Comparison of ENCODE assay signal across 22 mouse cellular contexts in genomic region chr9:77045585-77045984, GRCm38 (mm10). TPM values are rescaled to one million over a fixed set of nuclear protein-coding genes. Genes with fewer than 3 reads are reported as not detected.
DNase-seq lines count a peak whose midpoint lies in the region; ATAC-seq and TF ChIP-seq lines count a peak whose summit lies in the region.
"Had no signal": no experiment of that assay in that cellular context is flagged by ENCODE, and none has a peak within 500 bp of the region (broad histone marks: within the 10 kb centered on the region; RNA-seq: fewer than 3 reads in every experiment).

Gene Tinag, minus strand, starts transcription at chr9:77045794.

- no peak for TF ChIP-seq CTCF in lung, adult 2 months (IDR thresholded peaks at IDR 0.05; ENCODE audit: insufficient read depth, low read length)
- TF ChIP-seq CTCF in thymus, adult 2 months (IDR thresholded peaks at IDR 0.05; ENCODE audit: borderline replicate concordance, control insufficient read depth, extremely low read depth, insufficient read depth, low read length, poor library complexity): no peak

- ATAC-seq in intestine, embryonic 14.5 days (replicated peaks; ENCODE audit: low FRiP score, low TSS enrichment, low read depth): peak; percentile 40; the same call in 1 of the 2 replicates
- no peak for ATAC-seq in kidney, embryonic 14.5 days (ENCODE audit: low FRiP score, low TSS enrichment)
- no peak for ATAC-seq in stomach, embryonic 14.5 days (ENCODE audit: insufficient number of reproducible peaks, insufficient read depth, low FRiP score, low read depth)
- ATAC-seq: forebrain, embryonic 15.5 days; hindbrain, embryonic 16.5 days; liver, postnatal 0 days had no signal

- H3K27ac ChIP-seq in intestine, embryonic 14.5 days (ENCODE audit: low read depth): peak within 1 kb of the TSS; percentile 23
- H3K27ac ChIP-seq in kidney, embryonic 14.5 days (ENCODE audit: low read depth, low read length): peak within 1 kb of the TSS; percentile 85; the same call in 1 of the 2 replicates
- peak within 1 kb of the TSS; percentile 40; the same call in 1 of the 2 replicates for H3K27ac ChIP-seq in stomach, embryonic 14.5 days (ENCODE audit: low read length)
- H3K27ac ChIP-seq in thymus, adult 2 months (ENCODE audit: control insufficient read depth, insufficient read depth, low read length): no peak within 1 kb of the TSS
- H3K27ac ChIP-seq: embryonic facial prominence, embryonic 13.5 days; forebrain, embryonic 15.5 days; heart, embryonic 15.5 days; limb, embryonic 15.5 days had no signal

- 0 out of 2 replicates have a peak, but pooled peaks cover 4% of the 10 kb centered on the region for H3K9me3 ChIP-seq in intestine, embryonic 14.5 days (ENCODE audit: control insufficient read depth, low read length)
- H3K9me3 ChIP-seq in kidney, embryonic 14.5 days (ENCODE audit: control insufficient read depth, low read length): no peaks in the 10 kb centered on the region
- H3K9me3 ChIP-seq in stomach, embryonic 14.5 days (ENCODE audit: control insufficient read depth, low read depth, low read length): no peaks in the 10 kb centered on the region
- H3K9me3 ChIP-seq: embryonic facial prominence, embryonic 13.5 days; forebrain, embryonic 15.5 days; heart, embryonic 15.5 days; limb, embryonic 15.5 days had no signal

- peak within 1 kb of the TSS; percentile 45 for H3K4me3 ChIP-seq in lung, adult 2 months (replicated peaks; ENCODE audit: extremely low read depth, low read depth, low read length)
- no peak within 1 kb of the TSS for H3K4me3 ChIP-seq in intestine, embryonic 14.5 days (ENCODE audit: low read depth, low read length)
- no peak within 1 kb of the TSS for H3K4me3 ChIP-seq in kidney, embryonic 14.5 days (ENCODE audit: low read length)
- no peak within 1 kb of the TSS for H3K4me3 ChIP-seq in stomach, embryonic 14.5 days (ENCODE audit: low read depth, low read length)
- H3K4me3 ChIP-seq in thymus, adult 2 months (ENCODE audit: control insufficient read depth, insufficient read depth, low read length): no peak within 1 kb of the TSS
- H3K4me3 ChIP-seq: embryonic facial prominence, embryonic 13.5 days; forebrain, embryonic 15.5 days; heart, embryonic 15.5 days; limb, embryonic 15.5 days had no signal

- no peaks in the 10 kb centered on the region for H3K4me1 ChIP-seq in lung, adult 2 months (ENCODE audit: control insufficient read depth, insufficient read depth, low read length)
- no peaks in the 10 kb centered on the region for H3K4me1 ChIP-seq in intestine, embryonic 14.5 days (replicated peaks; ENCODE audit: control insufficient read depth, insufficient read depth, low read length)
- 0 out of 2 replicates have a peak, but pooled peaks cover 2% of the 10 kb centered on the region for H3K4me1 ChIP-seq in kidney, embryonic 14.5 days (ENCODE audit: control insufficient read depth, insufficient read depth, low read length)
- H3K4me1 ChIP-seq in stomach, embryonic 14.5 days (ENCODE audit: control insufficient read depth, insufficient read depth, low read length): no peaks in the 10 kb centered on the region
- H3K4me1 ChIP-seq in thymus, adult 2 months (replicated peaks; ENCODE audit: control insufficient read depth, insufficient read depth, low read length): no peaks in the 10 kb centered on the region; the same call in 1 of the 2 replicates
- H3K4me1 ChIP-seq: embryonic facial prominence, embryonic 13.5 days; forebrain, embryonic 15.5 days; heart, embryonic 15.5 days; limb, embryonic 15.5 days had no signal

- peak within 1 kb of the TSS; percentile 26 for H3K4me2 ChIP-seq in intestine, embryonic 14.5 days (ENCODE audit: low read length)
- no peak within 1 kb of the TSS for H3K4me2 ChIP-seq in kidney, embryonic 14.5 days (replicated peaks; ENCODE audit: low read depth, low read length)
- no peak within 1 kb of the TSS for H3K4me2 ChIP-seq in stomach, embryonic 14.5 days (replicated peaks; ENCODE audit: low read depth, low read length)
- H3K4me2 ChIP-seq: embryonic facial prominence, embryonic 13.5 days; forebrain, embryonic 15.5 days; heart, embryonic 15.5 days; limb, embryonic 15.5 days had no signal

- no peak for DNase-seq in lung, adult 2 months
- DNase-seq in lung, postnatal 25 days (ENCODE audit: low spot score): no peak
- no peak for DNase-seq in intestine, embryonic 14.5 days (ENCODE audit: low spot score)
- no peak for DNase-seq in embryo, embryonic 10.5 days (ENCODE audit: low spot score)
- DNase-seq in thymus, adult 2 months: no peak
- DNase-seq: adrenal gland, postnatal 10 days; cerebellum, adult 9-11 months; gastrocnemius, postnatal 36 days; layer of hippocampus, postnatal 36 days; liver, postnatal 0 days; right cerebral cortex, postnatal 25 days; thymus, postnatal 25 days had no signal

- H3K9ac ChIP-seq in intestine, embryonic 14.5 days (ENCODE audit: low read length): no peak within 1 kb of the TSS
- no peak within 1 kb of the TSS for H3K9ac ChIP-seq in kidney, embryonic 14.5 days (ENCODE audit: low read depth, low read length)
- H3K9ac ChIP-seq in stomach, embryonic 14.5 days (replicated peaks; ENCODE audit: low read depth, low read length): no peak within 1 kb of the TSS
- H3K9ac ChIP-seq: embryonic facial prominence, embryonic 13.5 days; forebrain, embryonic 15.5 days; heart, embryonic 15.5 days; limb, embryonic 15.5 days; liver, postnatal 0 days had no signal

- no peak for TF ChIP-seq POLR2A in lung, adult 2 months (IDR thresholded peaks at IDR 0.05; ENCODE audit: borderline replicate concordance, extremely low read depth, low read depth, low read length)
- TF ChIP-seq POLR2A in thymus, adult 2 months (IDR thresholded peaks at IDR 0.05; ENCODE audit: control insufficient read depth, extremely low read depth, insufficient read depth, low read length, poor library complexity): no peak

- WGBS in lung, adult 2 months: 33% methylated on average over 2 of the region's 2 CpGs
- 47% methylated on average over 2 of the region's 2 CpGs for WGBS in intestine, embryonic 14.5 days
- WGBS in kidney, embryonic 14.5 days: 45% methylated on average over 2 of the region's 2 CpGs
- WGBS in stomach, embryonic 14.5 days: 46% methylated on average over 2 of the region's 2 CpGs
- 4% methylated on average over 2 of the region's 2 CpGs for WGBS in thymus, adult 2 months

- no peaks in the 10 kb centered on the region for H3K36me3 ChIP-seq in intestine, embryonic 14.5 days (ENCODE audit: control insufficient read depth, insufficient read depth, low read length)
- no peaks in the 10 kb centered on the region for H3K36me3 ChIP-seq in kidney, embryonic 14.5 days (ENCODE audit: control insufficient read depth, insufficient read depth, low read length)
- no peaks in the 10 kb centered on the region for H3K36me3 ChIP-seq in stomach, embryonic 14.5 days (ENCODE audit: control insufficient read depth, insufficient read depth, low read length)
- no peaks in the 10 kb centered on the region for H3K36me3 ChIP-seq in thymus, adult 2 months (ENCODE audit: control insufficient read depth, insufficient read depth, low read length)
- H3K36me3 ChIP-seq: embryonic facial prominence, embryonic 13.5 days; forebrain, embryonic 15.5 days; heart, embryonic 15.5 days; limb, embryonic 15.5 days had no signal

- no peaks in the 10 kb centered on the region for H3K27me3 ChIP-seq in intestine, embryonic 14.5 days (replicated peaks; ENCODE audit: control insufficient read depth, insufficient read depth, low read length)
- no peaks in the 10 kb centered on the region for H3K27me3 ChIP-seq in kidney, embryonic 14.5 days (ENCODE audit: control insufficient read depth, insufficient read depth, low read length)
- H3K27me3 ChIP-seq in stomach, embryonic 14.5 days (ENCODE audit: control insufficient read depth, insufficient read depth, low read length): no peaks in the 10 kb centered on the region
- H3K27me3 ChIP-seq in thymus, adult 2 months (ENCODE audit: control insufficient read depth, insufficient read depth, low read length): no peaks in the 10 kb centered on the region
- H3K27me3 ChIP-seq: embryonic facial prominence, embryonic 13.5 days; forebrain, embryonic 15.5 days; heart, embryonic 15.5 days; limb, embryonic 15.5 days had no signal

RNA-seq across cellular contexts. Expression of gene Tinag, which starts in this region (rescaled TPM):
- polyA plus RNA-seq in lung, adult 2 months (2012; rRNA removed): 2.8 and 5.2 TPM in 2 replicates
- polyA plus RNA-seq in intestine, embryonic 14.5 days (2014; fragmentation: Nextera tagmentation; extraction: Ambion mirVana): 6.3 and 7.4 TPM in 2 replicates
- 5.4 and 6.7 TPM in 2 replicates for polyA plus RNA-seq in kidney, embryonic 14.5 days (2014; fragmentation: Nextera tagmentation; extraction: Ambion mirVana)
- 4.4 and 8.0 TPM in 2 replicates for polyA plus RNA-seq in stomach, embryonic 14.5 days (2014; fragmentation: Nextera tagmentation; extraction: Ambion mirVana)
- polyA plus RNA-seq in thymus, adult 2 months (2012; rRNA removed): 0.09 and 0.12 TPM in 2 replicates
- polyA plus RNA-seq: brain, embryonic 14.5 days; forebrain, embryonic 15.5 days; liver, postnatal 0 days; midbrain, postnatal 0 days; testis, adult 2 months had no signal
